Mouse (Mus musculus): ENCODE measurements around the gene Slc16a12.
"Not testable (repeated sequence)": the region's sequence is repeated elsewhere in the genome, so short reads cannot be mapped to it uniquely, and the experiment has no call there.

Slc16a12 gene

GRCm38 (mm10) chr19:34746688-34747504 is at the start of gene Slc16a12:
Gene Slc16a12, minus strand, starts transcription at chr19:34747289.
- in situ Hi-C loops (cut with MboI; ENCODE audit: unreplicated experiment in 2 of 2), result no loop called here

- in situ Hi-C loops (cut with MboI; ENCODE audit: unreplicated experiment in 2 of 2), result loop anchor here (25.0 kb wide), 2 partner anchors 259 to 659 kb away; partner anchors contain the start of gene Lipa (in 1 of the 2)
Observed at GRCm38 (mm10) chr19:34796396-34796795, 49.3 kb upstream of the Slc16a12 start.

DNA sequence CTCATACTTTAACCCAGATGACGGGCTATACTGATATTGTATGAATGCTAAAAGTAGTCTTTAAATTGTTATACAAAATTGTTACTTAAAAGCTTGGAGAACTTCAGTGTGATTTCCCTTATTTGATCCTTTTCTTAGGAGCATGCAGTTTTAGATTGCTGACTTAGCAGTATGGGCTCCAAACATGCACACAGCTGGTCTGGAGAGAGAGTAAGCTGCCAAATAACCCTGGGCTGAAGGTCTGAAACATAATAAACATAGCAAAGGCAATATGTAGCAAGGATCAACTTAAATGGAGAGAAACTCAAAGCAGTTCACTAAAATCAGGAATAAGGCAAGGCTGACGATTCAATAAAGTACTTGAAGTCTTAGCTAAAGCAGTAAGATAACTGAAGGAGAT is 35.4 kb upstream of the Slc16a12 start:
- in situ Hi-C loops (cut with MboI; ENCODE audit: unreplicated experiment in 2 of 2), result loop anchor here (25.0 kb wide), 2 partner anchors 245 to 645 kb away; partner anchors contain the start of gene Lipa (in 1 of the 2)

GRCm38 (mm10) chr19:34778993-34779392 is 31.9 kb upstream of the Slc16a12 start:
- in situ Hi-C loops (cut with MboI; ENCODE audit: unreplicated experiment in 2 of 2), result loop anchor here (10.0 to 25.0 kb wide), 4 partner anchors 234 to 642 kb away; partner anchors contain the start of gene Lipa (in 1 of the 2)

DNA sequence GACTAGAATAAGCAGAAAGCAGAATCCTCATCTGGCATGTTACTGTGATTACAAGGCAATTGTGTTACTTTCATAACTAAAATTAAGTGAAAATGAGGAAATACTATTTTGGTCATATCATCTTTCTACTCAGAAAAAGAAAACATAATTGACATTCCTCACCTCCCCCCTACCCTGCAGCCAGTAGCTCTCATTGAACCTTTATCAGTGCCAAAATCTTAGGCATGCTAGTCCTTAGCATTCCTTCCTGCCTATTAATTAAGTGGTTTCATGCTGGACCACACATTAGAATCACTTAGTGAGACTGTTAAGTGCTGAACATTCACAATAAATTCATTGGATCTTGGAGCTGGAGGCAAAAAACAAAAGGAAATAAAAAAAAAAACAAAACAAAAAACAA is 31.0 kb upstream of the Slc16a12 start:
- in situ Hi-C loops (cut with MboI; ENCODE audit: unreplicated experiment in 2 of 2), result loop anchor here (10.0 to 25.0 kb wide), 4 partner anchors 233 to 641 kb away; partner anchors contain the start of gene Lipa (in 1 of the 2)

DNA sequence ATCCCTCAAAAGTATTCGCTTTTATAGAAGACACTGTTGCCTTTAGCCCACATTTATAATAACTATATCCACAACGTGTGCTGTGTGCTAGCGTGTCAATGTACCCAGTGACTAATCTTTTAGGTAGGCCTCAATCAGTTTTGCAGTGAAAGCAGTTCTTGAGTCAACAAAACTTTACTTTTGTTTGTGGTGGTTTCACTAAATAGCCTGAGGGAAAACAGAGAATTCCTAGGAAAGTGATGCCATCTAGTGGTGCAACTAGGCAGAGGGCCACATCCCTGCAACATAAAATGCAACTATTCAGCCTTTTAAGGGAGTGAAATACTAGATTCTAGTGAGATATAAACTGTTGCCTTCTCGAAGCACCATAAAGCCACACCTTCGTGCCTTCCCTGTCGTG is 25.7 kb upstream of the Slc16a12 start:
- in situ Hi-C loops (cut with MboI; ENCODE audit: unreplicated experiment in 2 of 2), result loop anchor here (5.0 to 25.0 kb wide), 5 partner anchors 105 to 1385 kb away; partner anchors contain the start of gene Rnls (in 1 of the 2)

DNA sequence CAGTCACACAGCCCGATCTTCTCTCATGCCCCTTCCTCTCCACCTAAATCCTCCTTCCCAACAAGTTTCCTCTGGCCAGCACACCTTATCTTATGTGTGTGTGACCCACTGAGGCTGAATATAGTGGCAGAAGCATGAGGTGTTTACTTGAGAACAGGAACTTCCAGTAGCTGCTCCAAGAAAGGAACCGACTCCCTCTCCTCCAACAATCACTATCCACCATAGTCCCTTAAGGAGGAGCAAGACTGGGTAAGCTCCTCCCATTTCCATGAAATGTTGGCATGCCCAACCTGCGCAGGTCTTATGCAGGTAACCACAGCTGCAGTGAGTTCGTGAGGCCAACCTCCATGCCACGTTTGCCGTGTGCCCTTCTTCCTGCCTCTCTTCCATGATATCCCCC is 23.7 kb upstream of the Slc16a12 start:
- in situ Hi-C loops (cut with MboI; ENCODE audit: unreplicated experiment in 2 of 2), result loop anchor here (5.0 to 25.0 kb wide), 5 partner anchors 103 to 1383 kb away; partner anchors contain the start of gene Rnls (in 1 of the 2)

DNA sequence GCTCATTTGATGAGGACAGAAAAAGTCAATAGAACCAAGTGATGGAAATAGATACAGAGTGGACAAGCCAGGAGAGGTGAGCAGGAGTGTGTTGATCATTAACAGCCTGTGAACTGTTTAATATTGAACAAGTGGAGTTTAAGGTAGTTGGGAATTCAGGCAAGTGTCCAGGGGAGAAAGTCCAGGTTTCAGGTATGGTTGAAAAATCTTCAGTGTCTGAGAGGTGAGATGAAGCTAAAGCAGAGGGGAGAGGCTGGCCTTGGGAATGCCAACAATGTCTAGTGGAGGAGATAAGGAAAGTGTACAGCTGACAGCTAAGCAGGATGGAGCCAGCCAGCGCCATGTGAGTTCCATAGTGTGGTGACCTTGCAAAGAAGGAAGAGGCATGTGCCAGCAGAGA is 11.7 kb upstream of the Slc16a12 start:
- in situ Hi-C loops (cut with MboI; ENCODE audit: unreplicated experiment in 2 of 2), result loop anchor here in 1 of 2 experiments (5.0 to 25.0 kb wide), 2 partner anchors 71 to 1371 kb away; partner anchors contain the start of gene Rnls

DNA sequence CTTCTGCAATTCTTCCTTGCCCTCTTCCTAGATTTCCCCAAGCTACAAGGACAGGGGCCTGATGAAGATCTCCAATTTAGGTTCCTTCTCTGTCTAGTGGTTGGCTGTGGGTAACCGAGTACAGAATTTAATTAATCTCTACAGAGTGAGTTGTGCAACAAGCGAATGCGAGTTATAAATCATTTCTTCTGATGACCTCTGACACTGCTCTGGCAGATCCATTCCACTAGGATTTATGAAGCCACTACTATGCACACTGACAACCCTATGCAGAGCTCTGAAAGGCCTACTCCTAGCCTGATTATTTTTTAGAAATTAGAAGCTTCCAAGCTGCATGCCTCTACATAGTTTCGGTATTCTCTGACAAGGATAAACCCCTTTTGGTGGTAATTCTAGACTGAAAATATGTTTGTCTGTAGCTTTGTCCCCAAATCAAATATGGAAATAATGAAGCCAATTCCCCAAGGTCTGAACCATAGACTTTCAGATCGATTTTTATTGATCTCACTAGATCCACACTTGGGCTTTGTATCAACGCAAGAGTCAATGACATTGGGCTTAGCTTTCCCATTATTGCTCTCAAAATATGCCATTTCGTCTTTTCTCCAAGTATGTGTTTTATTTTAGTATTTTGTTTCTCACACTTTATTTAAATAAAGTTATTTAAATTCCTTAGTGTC is 9.6 kb upstream of the Slc16a12 start:
- in situ Hi-C loops (cut with MboI; ENCODE audit: unreplicated experiment in 2 of 2), result loop anchor here in 1 of 2 experiments (5.0 to 25.0 kb wide), 2 partner anchors 69 to 1369 kb away; partner anchors contain the start of gene Rnls

- in situ Hi-C loops (cut with MboI; ENCODE audit: unreplicated experiment in 2 of 2), result loop anchor here in 1 of 2 experiments (5.0 to 25.0 kb wide), 2 partner anchors 68 to 1368 kb away; partner anchors contain the start of gene Rnls
Observed at GRCm38 (mm10) chr19:34755680-34756079, 8.6 kb upstream of the Slc16a12 start.

- in situ Hi-C loops (cut with MboI; ENCODE audit: unreplicated experiment in 2 of 2), result loop anchor here in 1 of 2 experiments (25.0 kb wide), 1 partner anchor 1366 kb away; the partner anchor contains the start of gene Rnls
Observed at GRCm38 (mm10) chr19:34753243-34753642, 6.2 kb upstream of the Slc16a12 start.

GRCm38 (mm10) chr19:34752391-34753092 is 5.5 kb upstream of the Slc16a12 start:
- in situ Hi-C loops (cut with MboI; ENCODE audit: unreplicated experiment in 2 of 2), result loop anchor here in 1 of 2 experiments (25.0 kb wide), 1 partner anchor 1365 kb away; the partner anchor contains the start of gene Rnls

DNA sequence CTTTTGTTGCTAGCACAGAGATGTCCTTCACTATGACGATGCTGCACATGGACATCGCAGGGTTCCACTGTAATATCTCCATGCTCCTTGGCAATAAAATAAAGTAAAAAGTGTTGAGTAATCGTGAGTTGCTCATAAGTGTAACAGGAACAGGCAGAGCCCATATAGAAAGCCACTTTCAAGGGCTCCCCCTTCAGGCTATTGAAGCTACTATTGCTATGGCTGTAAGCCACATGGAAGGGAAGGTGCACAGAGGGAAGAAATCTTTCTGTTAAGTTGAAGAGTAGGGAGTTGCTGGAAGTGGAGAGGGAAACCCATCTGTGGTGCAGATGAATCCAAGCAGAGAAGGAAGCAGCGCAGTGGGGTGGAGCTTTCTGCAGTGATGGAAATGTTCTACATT is 4.1 kb upstream of the Slc16a12 start:
- in situ Hi-C loops (cut with MboI; ENCODE audit: unreplicated experiment in 2 of 2), result loop anchor here in 1 of 2 experiments (25.0 kb wide), 1 partner anchor 1364 kb away; the partner anchor contains the start of gene Rnls

- in situ Hi-C loops (cut with MboI; ENCODE audit: unreplicated experiment in 2 of 2), result no loop called here
Observed at GRCm38 (mm10) chr19:34748992-34749391, 1.9 kb upstream of the Slc16a12 start.

- in situ Hi-C loops (cut with MboI; ENCODE audit: unreplicated experiment in 2 of 2), result not testable (repeated sequence)
Observed at GRCm38 (mm10) chr19:34747969-34748368, 880 bp upstream of the Slc16a12 start.

- in situ Hi-C loops (cut with MboI; ENCODE audit: unreplicated experiment in 2 of 2), result no loop called here
Observed at GRCm38 (mm10) chr19:34746201-34746600, 888 bp downstream of the Slc16a12 start.

- in situ Hi-C loops (cut with MboI; ENCODE audit: unreplicated experiment in 2 of 2), result no loop called here
Observed at GRCm38 (mm10) chr19:34745012-34745411, 2.1 kb downstream of the Slc16a12 start.

GRCm38 (mm10) chr19:34737916-34738315 is 9.2 kb downstream of the Slc16a12 start:
- in situ Hi-C loops (cut with MboI; ENCODE audit: unreplicated experiment in 2 of 2), result no loop called here

- in situ Hi-C loops (cut with MboI; ENCODE audit: unreplicated experiment in 2 of 2), result no loop called here
Observed at GRCm38 (mm10) chr19:34735900-34736299, 11.2 kb downstream of the Slc16a12 start.

DNA sequence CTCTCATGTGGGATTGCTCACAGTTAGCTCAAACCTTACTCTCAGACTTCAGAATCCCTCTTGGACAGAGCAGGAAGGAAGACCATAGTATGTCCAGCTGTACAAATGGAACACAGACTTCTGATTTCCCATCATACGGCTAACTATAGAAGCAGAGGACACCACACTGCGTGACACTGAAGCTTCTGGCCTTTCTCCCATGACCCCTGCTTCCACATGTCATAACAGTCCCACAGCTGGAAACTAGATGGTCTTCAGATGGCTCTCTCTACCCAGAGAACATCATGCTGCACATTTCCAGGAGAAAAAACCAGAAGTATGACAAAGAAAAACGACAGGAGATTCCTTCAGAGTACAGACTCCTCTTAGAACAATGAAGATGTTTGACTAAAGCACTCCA is 14.1 kb downstream of the Slc16a12 start:
- in situ Hi-C loops (cut with MboI; ENCODE audit: unreplicated experiment in 2 of 2), result no loop called here

Measured in v-Abl transformed pro-B cells (cell line).